Mouse (Mus musculus) kidney, adult 11 months (tissue): ENCODE results near the gene Skint1.
"Not testable (repeated sequence)": the region's sequence is repeated elsewhere in the genome, so short reads cannot be mapped to it uniquely, and the experiment has no call there.

ENCODE experiments used
- DNase-seq: peaks from one replicate; pipeline ENCODE4 v3.0.0; 2022

Skint1 gene

DNA sequence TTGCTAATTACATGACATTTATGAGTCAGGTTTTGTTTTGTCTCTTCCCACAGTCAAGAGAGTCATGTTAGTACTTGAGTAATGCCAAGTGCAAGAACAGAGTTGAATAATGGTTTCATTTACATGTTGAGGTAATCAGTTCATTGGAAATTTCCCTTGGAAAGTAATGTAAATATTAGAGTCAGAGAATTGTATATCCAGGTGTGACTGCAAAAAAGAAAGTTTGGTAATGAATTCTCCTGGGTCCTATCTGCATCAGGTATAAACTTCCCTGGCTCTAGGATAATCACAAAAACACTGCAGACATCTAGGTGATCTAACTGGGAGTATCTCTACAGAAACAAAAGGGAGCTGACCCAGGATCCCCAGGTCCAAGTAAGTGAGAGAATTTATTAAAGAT lies at the start of gene Skint1:
Skint1 (plus strand) TSS at position 301 of the 400 bp plus-strand sequence.
- no peak for DNase-seq

DNA sequence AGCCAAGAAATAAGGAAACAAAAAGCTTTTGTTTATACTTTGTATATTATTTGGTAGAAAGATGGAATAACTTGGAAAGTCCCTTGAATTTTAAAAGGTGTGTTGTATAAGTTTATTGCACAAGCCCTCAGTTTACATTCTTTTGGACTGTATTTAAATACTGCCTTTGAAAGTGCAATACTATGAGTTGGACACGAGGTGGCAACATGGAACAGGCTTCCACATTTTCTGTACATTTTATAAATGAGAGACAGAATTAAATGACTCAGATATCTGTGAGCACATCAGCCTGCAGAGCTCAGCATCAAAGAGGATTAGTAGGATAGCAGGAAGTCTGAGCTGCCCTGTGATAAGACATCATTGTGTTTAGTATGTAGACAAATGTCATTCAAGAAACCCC lies 44.8 kb upstream of the Skint1 start:
- DNase-seq = no peak

DNA sequence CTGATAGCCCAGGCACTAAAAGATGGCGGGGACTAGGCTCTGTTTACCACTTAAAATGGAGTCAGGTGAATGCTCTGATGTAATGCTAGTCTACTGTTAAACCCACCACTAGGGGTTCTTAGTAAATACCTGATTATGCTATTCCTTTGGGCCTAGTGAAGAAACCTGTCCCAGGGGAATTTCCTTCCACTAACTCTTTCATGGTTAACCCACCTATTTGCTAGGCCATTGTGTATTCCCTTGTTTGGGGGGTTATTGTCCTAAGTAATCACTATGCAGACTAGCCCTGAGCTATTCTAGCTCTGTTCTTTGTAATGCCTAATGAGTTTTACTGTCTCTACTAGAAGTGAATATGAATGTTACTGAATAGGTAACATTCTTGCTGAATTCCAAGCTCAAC lies 42.8 kb upstream of the Skint1 start:
- not testable (repeated sequence) for DNase-seq

DNA sequence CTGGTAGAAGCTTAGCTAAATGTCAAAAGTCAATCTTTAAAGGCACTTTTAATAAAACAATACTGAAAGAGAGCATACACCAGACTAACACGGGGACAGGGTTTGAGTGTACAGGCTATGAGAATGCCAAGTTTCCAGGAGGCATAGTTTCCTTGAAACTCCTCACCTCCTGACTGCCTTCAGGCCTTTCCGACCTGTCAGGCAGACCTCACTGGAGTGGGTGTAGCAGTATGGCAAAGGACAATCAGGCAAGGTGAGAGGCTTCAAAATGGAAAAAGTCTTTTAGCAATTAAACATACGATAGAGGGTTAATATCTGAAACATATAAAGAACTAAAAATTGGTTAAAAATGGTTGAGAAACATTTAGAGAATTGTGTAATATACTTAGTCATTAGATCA lies 42.4 kb upstream of the Skint1 start:
- DNase-seq = no peak

DNA sequence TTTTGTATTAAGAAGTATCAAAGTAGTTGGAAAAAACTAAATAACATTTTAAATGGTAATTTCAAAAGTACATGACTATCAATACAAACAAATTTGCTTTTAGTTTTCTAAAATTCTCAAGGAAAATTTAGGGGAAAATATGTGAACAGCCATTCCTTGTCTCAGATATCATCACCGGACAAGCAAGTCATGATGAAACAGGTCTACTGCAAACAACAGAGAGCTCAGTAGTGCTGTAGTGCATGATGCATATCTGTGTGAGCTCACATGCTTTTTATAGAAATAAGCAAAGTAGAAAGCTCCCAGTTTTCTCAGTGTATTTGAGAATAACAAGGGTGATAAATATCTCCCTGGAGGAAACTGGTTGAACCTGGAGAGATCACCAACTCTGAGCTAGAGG lies 33.4 kb upstream of the Skint1 start, which contains the start of gene Skint7:
Skint7 (plus strand) TSS at position 301 of the 400 bp plus-strand sequence.
- no peak for DNase-seq

DNA sequence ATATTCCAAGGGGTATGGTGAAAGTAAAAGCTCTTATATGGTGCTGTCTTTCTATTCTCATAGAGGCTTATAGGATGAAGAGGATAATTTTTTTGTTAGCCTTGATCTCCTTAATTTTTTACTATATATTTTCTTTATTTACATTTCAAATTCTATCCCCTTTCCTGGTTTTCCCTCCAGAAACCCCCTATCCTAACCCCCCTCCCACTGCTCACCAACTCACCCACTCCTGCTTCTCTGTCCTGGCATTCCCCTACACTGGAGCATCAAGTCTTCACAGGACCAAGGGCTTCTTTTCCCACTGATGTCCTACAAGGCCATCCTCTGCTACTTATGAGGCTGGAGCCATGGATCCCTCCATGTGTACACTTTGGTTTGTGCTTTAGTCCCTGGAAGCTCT lies 65.6 kb downstream of the Skint1 start, which contains the start of gene Skint4:
Skint4 (plus strand) TSS at position 301 of the 400 bp plus-strand sequence.
- no peak for DNase-seq
